Mouse (Mus musculus) right cerebral cortex, adult 2 months (tissue): ENCODE data around the gene Acsl1.
"Not testable (repeated sequence)": the region's sequence is repeated elsewhere in the genome, so short reads cannot be mapped to it uniquely, and the experiment has no call there.

ENCODE experiments used
- DNase-seq, 2 experiments: peaks; one replicate each; pipeline ENCODE4 v3.0.0; 2021 to 2022; ENCODE audit warnings: low spot score in 2 of 2

Acsl1 gene

GRCm38 (mm10) chr8:46559428-46559827 is 88.6 kb downstream of the Acsl1 start:
- DNase-seq, result no peak

GRCm38 (mm10) chr8:46562333-46562732 is 91.5 kb downstream of the Acsl1 start:
- no peak for DNase-seq

- peak; percentile 86 for DNase-seq
Observed at GRCm38 (mm10) chr8:46566914-46567529, 96.2 kb downstream of the Acsl1 start.

GRCm38 (mm10) chr8:46567946-46568345 is 97.1 kb downstream of the Acsl1 start:
- DNase-seq, result peak in 1 of 2 experiments; percentile 19

GRCm38 (mm10) chr8:46568942-46569341 is 98.1 kb downstream of the Acsl1 start:
- DNase-seq, result no peak

- no peak for DNase-seq
Observed at GRCm38 (mm10) chr8:46569659-46570441, 99.0 kb downstream of the Acsl1 start.

GRCm38 (mm10) chr8:46570673-46571072 is 99.8 kb downstream of the Acsl1 start:
- no peak for DNase-seq

- no peak for DNase-seq
Observed at GRCm38 (mm10) chr8:46573446-46573845, 102.6 kb downstream of the Acsl1 start.

GRCm38 (mm10) chr8:46573964-46574363 is 103.1 kb downstream of the Acsl1 start:
- DNase-seq, result no peak

GRCm38 (mm10) chr8:46578794-46579193 is 108.0 kb downstream of the Acsl1 start:
- no peak for DNase-seq

- DNase-seq, result not testable (repeated sequence)
Observed at GRCm38 (mm10) chr8:46584328-46584727, 113.5 kb downstream of the Acsl1 start.

GRCm38 (mm10) chr8:46585576-46585975 is 114.7 kb downstream of the Acsl1 start:
- no peak for DNase-seq
